Mouse (Mus musculus) heart, embryonic 14.5 days (tissue): Measurements from ENCODE around the gene Rarg. TPM values are rescaled to one million over a fixed set of nuclear protein-coding genes. Genes with fewer than 3 reads are reported as not detected.

Source experiments
- ATAC-seq: fragments of 200-750 bp; cut with Nextera tagmentation; 2 replicates; pipeline ENCODE4 v1.8.0; 2017; ENCODE audit warnings: low read depth, moderate TSS enrichment; ENCODE audit not compliant: insufficient number of reproducible peaks, insufficient read depth, low FRiP score
- H3K27ac ChIP-seq, 2 experiments: fragments of 200-500 bp in 1 of 2; fragments of 300-500 bp in 1 of 2; sonication (generic) in 1 of 2; replicated peaks in 1 of 2; 2 replicates each; pipeline ENCODE4 v1.5.1; 2012 to 2014; ENCODE audit warnings: low read depth in 2 of 2, low read length in 2 of 2, control low read depth in 1 of 2, mild to moderate bottlenecking in 1 of 2, mixed read lengths in 1 of 2; ENCODE audit not compliant: control insufficient read depth in 1 of 2, insufficient read depth in 1 of 2
- H3K27me3 ChIP-seq: fragments of 300-500 bp; sonication (generic); 2 replicates; pipeline ENCODE4 v1.6.1; 2014; ENCODE audit warnings: mild to moderate bottlenecking, low read length, control low read depth; ENCODE audit not compliant: control insufficient read depth, insufficient read depth
- H3K36me3 ChIP-seq: fragments of 300-500 bp; sonication (generic); 2 replicates; pipeline ENCODE4 v1.6.1; 2014; ENCODE audit warnings: mild to moderate bottlenecking, control low read depth, low read length, mixed read lengths; ENCODE audit not compliant: control insufficient read depth, insufficient read depth
- H3K4me1 ChIP-seq, 2 experiments: fragments of 200-500 bp in 1 of 2; fragments of 300-500 bp in 1 of 2; sonication (generic) in 1 of 2; 2 replicates each; pipeline ENCODE4 v1.6.1; 2012 to 2014; ENCODE audit warnings: low read length in 2 of 2, control low read depth in 1 of 2, mixed read lengths in 1 of 2; ENCODE audit not compliant: control insufficient read depth in 2 of 2, insufficient read depth in 2 of 2
- H3K4me2 ChIP-seq: fragments of 300-500 bp; sonication (generic); 2 replicates; pipeline ENCODE4 v1.6.1; 2014; ENCODE audit warnings: mild to moderate bottlenecking, low read length
- H3K4me3 ChIP-seq, 2 experiments: fragments of 200-500 bp in 1 of 2; fragments of 300-500 bp in 1 of 2; sonication (generic) in 1 of 2; 2 replicates each; pipeline ENCODE4 v1.5.1; 2012 to 2014; ENCODE audit warnings: low read length in 2 of 2, mild to moderate bottlenecking in 2 of 2, control low read depth in 1 of 2, low read depth in 1 of 2, moderate library complexity in 1 of 2; ENCODE audit not compliant: control insufficient read depth in 1 of 2, insufficient read depth in 1 of 2
- H3K9ac ChIP-seq: fragments of 300-500 bp; sonication (generic); 2 replicates; pipeline ENCODE4 v1.6.1; 2014; ENCODE audit warnings: mild to moderate bottlenecking, low read length
- H3K9me3 ChIP-seq: fragments of 300-500 bp; sonication (generic); 2 replicates; pipeline ENCODE4 v1.6.1; 2016; ENCODE audit warnings: low read length, control low read depth; ENCODE audit not compliant: control insufficient read depth
- WGBS: fragments of 180-500 bp; shearing (Covaris S2); extraction: QIAGEN DNeasy Blood & Tissue Kit; methylation state at CpG from one replicate; pipeline ENCODE4 v1.1.7; 2014; 5-methylcytosine and 5-hydroxymethylcytosine counted together
- polyA plus RNA-seq: library from polyadenylated mRNA; unstranded; fragments of >200 nt; fragmentation: Nextera tagmentation; extraction: Ambion mirVana; gene quantifications from 2 replicates; pipeline ENCODE4 v1.2.1, GENCODE M21; 2014

Gene Rarg
- polyA plus RNA-seq, 1 experiment from 2014 or later = 6.7 TPM

DNA sequence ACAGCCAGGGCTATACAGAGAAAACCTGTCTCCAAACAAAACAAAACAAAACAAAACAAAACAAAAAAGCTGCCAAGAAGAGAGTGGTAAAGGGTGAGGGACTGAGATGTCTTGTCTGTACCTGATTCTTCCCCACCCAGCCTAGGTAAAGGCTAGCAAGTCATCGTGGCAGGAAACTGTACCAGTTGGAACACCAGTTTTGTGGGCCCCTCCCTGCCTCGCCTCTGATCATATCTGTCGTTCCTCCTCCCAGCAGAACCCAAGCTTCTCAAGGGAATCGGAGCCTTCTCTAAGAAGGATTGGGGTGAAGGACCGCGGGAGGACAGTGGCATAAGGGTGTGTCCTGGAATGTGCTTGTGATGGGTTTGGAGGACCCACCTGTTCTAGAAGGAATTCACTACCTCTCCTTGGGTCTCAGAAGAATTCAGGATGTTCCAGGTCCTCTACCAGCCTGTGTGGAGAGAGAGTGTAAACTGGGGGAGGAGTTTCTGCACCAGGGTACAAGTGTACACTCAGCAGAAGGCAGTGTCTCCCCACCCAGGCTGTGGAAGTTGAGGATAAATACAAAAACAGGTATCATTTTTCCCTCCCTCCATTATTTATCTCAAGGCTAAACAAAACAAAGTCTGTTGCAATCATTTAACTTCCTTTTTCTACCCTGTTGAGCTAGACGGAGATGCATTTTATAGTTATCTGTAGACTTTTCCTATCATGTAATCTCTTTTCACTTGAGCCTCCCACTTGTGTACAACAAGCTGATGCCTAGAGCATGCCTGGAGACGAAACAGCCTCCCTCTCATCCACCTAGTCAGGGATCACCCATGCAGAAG lies 25.4 kb upstream of the Rarg start:
- WGBS = 68% methylated on average over 8 of the region's 8 CpGs
- Histone ChIP-seq H3K9ac (no peak overlapping the region), H3K27ac (no peak overlapping the region), H3K4me2 (no peak overlapping the region), H3K27me3 (no peaks in the 10 kb centered on the region), H3K4me1 (peaks cover 12 to 20% of the 10 kb centered on the region in 2 experiments), H3K9me3 (no peaks in the 10 kb centered on the region), H3K4me3 (no peak overlapping the region), H3K36me3 (peaks cover 25% of the 10 kb centered on the region)
- no peak for ATAC-seq

DNA sequence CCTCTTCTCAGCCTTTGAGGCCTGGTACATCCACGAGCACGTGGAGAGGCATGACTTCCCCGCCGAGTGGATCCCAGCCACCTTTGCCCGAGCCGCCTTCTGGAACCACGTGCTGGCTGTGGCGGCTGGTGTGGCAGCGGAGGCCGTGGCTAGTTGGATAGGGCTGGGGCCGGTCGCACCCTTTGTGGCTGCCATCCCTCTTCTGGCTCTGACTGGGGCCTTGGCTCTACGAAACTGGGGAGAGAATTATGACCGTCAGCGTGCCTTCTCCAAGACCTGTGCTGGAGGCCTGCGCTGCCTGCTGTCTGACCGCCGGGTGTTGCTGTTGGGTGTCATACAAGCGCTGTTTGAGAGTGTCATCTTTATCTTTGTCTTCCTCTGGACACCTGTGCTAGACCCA lies 23.3 kb upstream of the Rarg start:
- Histone ChIP-seq H3K4me2 (peak overlapping the region; percentile 83), H3K36me3 (peaks cover 25% of the 10 kb centered on the region), H3K9me3 (no peaks in the 10 kb centered on the region), H3K27me3 (no peaks in the 10 kb centered on the region), H3K9ac (no peak overlapping the region), H3K4me3 (peak overlapping the region in 1 of 2 experiments; percentile 67; a peak in 1 of 4 replicates), H3K27ac (no peak overlapping the region), H3K4me1 (peaks cover 12 to 20% of the 10 kb centered on the region in 2 experiments)
- 94% methylated on average over 19 of the region's 19 CpGs for WGBS
- no peak for ATAC-seq

DNA sequence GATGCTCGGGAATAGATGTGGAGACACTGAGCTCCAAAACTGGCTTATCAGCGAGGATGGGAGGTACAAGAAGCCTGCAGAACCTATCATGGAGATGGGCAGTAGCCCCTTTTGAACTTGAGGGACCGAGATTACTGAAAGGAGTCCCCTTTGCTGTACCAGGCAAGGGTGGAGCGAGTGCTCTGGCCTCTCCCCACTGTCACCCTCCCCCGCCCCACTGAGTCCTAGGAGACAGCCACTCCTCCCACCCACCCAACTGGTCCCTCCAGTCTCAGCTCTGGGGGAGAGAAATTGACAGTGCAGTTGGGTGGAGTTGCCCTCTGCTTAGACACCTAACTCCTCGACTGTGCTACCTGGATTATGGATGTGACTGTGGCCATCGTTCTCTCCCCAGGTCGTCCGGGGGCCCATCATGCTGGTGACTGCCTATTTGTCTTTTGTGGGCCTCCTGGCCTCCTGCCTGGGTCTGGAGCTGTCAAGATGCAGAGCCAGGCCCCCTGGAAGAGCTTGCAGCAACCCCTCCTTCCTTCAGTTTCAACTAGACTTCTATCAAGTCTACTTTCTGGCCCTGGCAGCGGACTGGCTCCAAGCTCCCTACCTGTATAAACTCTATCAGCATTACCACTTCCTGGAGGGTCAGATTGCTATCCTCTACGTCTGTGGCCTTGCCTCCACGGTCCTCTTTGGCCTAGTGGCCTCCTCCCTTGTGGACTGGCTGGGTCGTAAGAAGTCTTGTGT lies 22.6 kb upstream of the Rarg start:
- Histone ChIP-seq H3K4me2 (peak overlapping the region; percentile 83), H3K36me3 (peaks cover 25% of the 10 kb centered on the region), H3K9me3 (no peaks in the 10 kb centered on the region), H3K9ac (peak overlapping the region; percentile 81), H3K4me3 (peak overlapping the region; percentile 67 to 86), H3K4me1 (peaks cover 11 to 20% of the 10 kb centered on the region in 2 experiments), H3K27ac (peak overlapping the region; percentile 76 to 86), H3K27me3 (no peaks in the 10 kb centered on the region)
- 23% methylated on average over 13 of the region's 13 CpGs for WGBS
- ATAC-seq = peak; percentile 20

DNA sequence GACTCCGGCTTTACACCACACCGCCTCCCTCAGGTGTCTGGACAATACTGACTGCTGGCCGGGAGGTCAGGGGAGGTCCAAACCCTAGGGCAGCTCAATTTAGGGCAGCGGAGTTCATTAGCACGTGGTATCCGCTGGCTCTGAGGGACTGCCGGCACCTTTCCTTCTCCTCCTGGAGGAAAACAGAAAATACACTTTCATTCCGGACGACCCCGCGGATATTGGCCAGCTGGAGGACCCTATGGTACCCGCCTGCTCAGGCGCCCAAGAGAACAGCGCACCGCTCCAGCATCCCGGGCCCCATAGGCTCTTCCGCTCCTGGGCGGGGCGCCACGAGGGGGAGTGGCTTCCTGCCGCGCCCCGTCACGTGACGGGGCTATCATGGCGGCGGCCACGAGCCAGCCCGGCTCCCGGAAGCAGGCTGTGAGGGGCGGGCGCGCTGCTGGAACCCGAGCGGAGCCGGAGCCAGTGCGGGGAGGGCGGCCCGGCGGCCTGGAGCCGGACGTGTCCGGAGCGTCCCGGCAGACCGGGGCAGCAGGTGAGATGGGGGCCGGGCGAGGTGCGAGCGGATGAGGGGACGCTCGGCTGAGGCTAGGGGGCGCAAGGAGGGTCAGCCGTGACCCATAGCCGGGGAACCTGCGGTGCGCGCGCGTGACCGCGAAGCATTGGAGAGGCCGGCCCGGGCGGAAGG lies 21.9 kb upstream of the Rarg start, which contains the start of gene Mfsd5:
Mfsd5 (plus strand) TSS at position 363 of the 691 bp plus-strand sequence.
- Histone ChIP-seq H3K4me3 (peak within 1 kb of the TSS; percentile 67 to 86), H3K9me3 (no peaks in the 10 kb centered on the region), H3K27ac (peak within 1 kb of the TSS; percentile 76 to 86), H3K4me2 (peak within 1 kb of the TSS; percentile 83), H3K9ac (peak within 1 kb of the TSS; percentile 81), H3K4me1 (peaks cover 9 to 20% of the 10 kb centered on the region in 2 experiments), H3K36me3 (peaks cover 25% of the 10 kb centered on the region), H3K27me3 (no peaks in the 10 kb centered on the region)
- WGBS = under 1% methylated on average over 65 of the region's 65 CpGs
- peak; percentile 96 for ATAC-seq

DNA sequence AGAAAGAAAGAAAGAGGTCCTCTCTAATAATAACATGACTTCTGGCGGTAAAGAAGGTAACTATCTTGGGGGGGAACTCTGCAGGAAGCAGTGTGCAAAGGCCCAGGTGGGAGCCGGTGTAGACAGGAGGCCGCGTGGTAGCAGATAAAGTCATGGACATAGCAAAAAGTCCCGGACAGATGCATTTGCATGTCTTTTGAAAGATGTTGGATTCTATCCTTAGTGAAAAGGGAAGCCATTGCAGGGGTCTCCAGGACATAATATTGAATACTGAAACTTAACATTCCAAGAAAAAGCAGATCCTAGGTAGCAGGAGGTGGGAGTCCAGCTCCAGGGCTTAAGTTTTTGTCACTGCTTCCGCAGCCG lies 21.4 kb upstream of the Rarg start:
- peak overlapping the region; percentile 67 to 86 for H3K4me3 ChIP-seq
- ATAC-seq = no peak
- 18% methylated on average over 7 of the region's 7 CpGs for WGBS
- H3K4me1 ChIP-seq = peaks cover 9 to 20% of the 10 kb centered on the region in 2 experiments
- peak overlapping the region; percentile 83 for H3K4me2 ChIP-seq
- H3K27me3 ChIP-seq = no peaks in the 10 kb centered on the region
- peaks cover 25% of the 10 kb centered on the region for H3K36me3 ChIP-seq
- no peaks in the 10 kb centered on the region for H3K9me3 ChIP-seq
- peak overlapping the region; percentile 81 for H3K9ac ChIP-seq
- H3K27ac ChIP-seq = peak overlapping the region; percentile 61 to 86; a peak in 3 of 4 replicates

- 70% methylated on average over 6 of the region's 6 CpGs for WGBS
- no peak overlapping the region for H3K9ac ChIP-seq
These were observed 16.8 kb upstream of the Rarg start for GRCm38 (mm10) chr15:102273982-102274716.

GRCm38 (mm10) chr15:102271441-102271840 lies 14.1 kb upstream of the Rarg start:
- WGBS = 28% methylated on average over 3 of the region's 3 CpGs
- no peaks in the 10 kb centered on the region for H3K9me3 ChIP-seq
- no peak overlapping the region for H3K9ac ChIP-seq
- no peak for ATAC-seq
- no peaks in the 10 kb centered on the region for H3K36me3 ChIP-seq
- peaks cover 0 to 4% of the 10 kb centered on the region in 2 experiments; a peak in 1 of 4 replicates for H3K4me1 ChIP-seq
- no peak overlapping the region for H3K4me2 ChIP-seq
- no peak overlapping the region for H3K27ac ChIP-seq
- no peak overlapping the region for H3K4me3 ChIP-seq
- peaks cover 24% of the 10 kb centered on the region for H3K27me3 ChIP-seq

More at GRCm38 (mm10) chr15:102273982-102274716, 16.8 kb upstream of the Rarg start:
- no peak for ATAC-seq
- Histone ChIP-seq H3K27me3 (peaks cover 24% of the 10 kb centered on the region), H3K4me1 (peaks cover 5 to 8% of the 10 kb centered on the region in 2 experiments; a peak in 3 of 4 replicates), H3K36me3 (no peaks in the 10 kb centered on the region), H3K4me3 (no peak overlapping the region), H3K27ac (no peak overlapping the region), H3K4me2 (no peak overlapping the region), H3K9me3 (no peaks in the 10 kb centered on the region)
